Mouse (Mus musculus): ENCODE measurements around the gene Bet1l.

Gene Bet1l

DNA sequence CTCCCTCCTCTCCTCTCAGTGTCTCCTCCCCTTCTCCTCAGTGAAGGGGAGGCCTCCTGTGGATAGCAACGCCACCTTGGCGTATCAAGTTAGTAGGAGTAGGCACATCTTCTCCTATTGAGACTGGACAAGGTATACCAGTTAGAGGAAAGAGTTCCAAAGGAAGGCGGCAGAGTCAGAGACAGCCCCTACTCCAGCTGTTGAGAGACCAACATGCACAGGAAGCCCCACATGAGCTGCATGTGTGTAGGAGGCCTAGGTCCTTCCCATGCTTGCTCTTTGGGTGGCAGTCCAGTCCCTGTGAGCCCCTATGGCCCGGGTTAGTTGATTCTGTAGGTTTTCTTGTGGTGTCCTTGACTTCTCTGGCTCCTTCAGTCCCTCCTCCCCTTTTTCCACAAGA lies 24.0 kb downstream of the Bet1l start:
- no peak for DNase-seq (ENCODE audit: low spot score in 2 of 2)

DNA sequence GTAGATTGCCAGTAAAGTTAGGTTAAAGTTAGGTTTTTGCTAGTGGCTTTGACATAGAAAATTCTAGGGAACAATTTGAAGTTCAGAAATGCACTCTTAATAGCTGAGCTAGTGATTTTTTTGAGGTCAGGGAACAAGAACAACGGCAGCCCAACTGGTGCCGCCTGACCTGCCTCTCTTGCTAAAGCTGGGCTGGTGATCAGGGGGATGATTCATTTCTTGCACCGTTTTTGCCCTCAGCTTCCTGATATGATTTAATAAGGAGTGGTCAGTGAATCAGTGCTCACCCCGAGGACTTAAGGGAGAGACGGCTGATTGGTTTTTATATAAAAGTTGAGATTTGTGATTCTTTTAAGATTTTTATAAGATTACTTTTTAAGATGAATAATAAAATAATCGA lies 25.9 kb downstream of the Bet1l start:
- no peak for DNase-seq (ENCODE audit: low spot score in 2 of 2)

DNA sequence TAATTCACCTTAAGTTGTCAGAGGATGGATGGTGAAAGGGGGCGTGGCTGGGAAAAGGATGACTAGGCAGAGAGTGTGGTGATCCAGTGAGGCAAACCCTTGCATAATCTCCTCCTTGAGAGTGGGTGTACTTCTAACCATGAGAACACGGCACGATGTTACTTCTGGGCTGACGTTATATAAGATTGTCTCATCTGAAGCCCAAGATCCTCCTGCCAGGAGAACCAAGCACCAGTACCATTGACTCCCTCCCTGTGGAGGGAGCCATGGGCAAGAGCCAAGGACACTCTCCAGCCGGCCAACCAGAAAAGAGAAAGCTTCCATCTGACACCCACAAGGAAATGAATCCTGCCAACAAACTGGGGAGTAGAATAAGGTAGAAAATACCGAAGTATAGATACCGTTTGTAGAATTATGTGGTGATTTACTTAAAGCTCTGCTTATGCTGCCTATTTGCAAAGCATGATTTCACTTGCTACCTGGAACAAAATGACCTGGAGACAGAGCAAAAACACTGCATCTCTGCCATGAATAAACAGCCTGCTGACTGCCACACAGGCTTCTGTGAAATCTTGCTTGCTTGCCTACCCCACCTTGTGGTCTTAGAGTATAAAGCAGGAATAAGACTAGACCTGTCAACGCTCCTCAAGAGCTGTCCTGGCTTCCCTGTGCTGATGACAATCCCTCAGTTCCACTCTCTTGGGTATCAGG lies 29.1 kb downstream of the Bet1l start:
- no peak for DNase-seq (ENCODE audit: low spot score in 2 of 2)

DNA sequence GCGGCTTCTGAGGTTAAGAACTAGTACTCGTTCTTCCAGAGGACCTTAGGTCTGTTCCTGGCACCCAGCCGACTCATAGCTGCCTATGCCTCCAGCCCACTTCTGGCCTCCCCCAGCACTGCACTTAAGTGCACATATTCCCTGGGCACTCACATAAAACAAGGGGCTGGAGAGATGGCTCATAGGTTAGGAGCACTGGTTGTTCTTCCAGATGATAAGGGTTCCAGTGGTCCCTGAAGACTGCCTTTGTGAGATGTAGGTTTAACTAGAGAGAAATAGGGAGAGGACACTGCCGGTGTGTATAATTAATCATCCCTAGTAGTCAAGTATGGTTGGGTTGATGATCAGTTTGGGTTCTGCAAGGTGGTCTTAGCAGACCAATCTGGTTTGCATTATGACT lies 34.6 kb downstream of the Bet1l start:
- DNase-seq (ENCODE audit: low spot score in 2 of 2) = no peak

DNA sequence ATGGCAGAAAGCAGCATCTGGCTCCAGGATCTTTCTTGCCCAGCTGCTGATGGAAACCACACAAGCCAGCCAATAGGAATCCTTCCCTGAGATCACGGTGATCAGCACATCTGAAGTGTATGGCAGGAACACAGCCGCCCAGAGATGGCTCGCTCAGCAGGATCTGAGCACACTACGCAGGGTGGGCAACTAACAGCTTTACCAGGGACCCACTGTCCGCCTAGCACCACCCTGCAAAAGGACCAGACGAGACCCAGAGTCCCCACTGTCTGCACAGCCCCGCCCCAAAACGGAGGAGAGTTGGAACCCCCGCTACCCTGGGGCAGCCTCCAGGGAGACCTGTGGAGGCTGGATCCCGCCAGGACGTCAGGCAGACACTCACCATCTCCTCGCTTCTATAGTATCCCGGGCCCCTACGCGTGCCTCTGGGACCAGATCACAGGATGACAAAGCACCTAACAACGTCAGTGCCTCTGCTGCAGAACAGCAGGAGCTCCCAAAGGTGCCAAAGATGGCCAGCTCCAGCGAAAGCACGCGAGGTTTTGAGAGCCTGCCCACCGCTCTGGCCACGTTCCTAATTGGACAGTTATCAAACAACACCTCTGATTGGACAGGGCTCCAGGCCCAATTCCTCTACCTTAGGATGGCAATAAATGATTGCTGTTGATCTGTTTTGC lies 35.6 kb downstream of the Bet1l start, which contains the start of gene Zfp941:
Zfp941 (minus strand) TSS at position 526 of the 677 bp plus-strand sequence.
- DNase-seq (ENCODE audit: low spot score in 2 of 2) = no peak

DNA sequence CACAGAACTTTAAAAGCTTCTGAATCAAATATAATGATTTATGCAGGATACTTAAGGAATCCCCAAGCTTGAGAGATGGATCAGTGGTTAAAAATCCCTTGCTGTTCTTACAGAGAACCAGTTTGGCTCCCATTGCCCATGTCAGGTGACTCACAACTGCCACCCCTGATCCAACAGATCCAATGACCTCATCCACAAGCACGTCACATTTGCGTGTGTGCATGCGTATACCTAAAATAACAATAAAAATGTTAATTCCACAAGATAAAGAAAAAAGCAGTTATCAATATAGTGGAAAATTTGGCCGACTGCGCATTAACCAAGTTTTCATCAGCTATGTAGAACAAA lies 36.1 kb downstream of the Bet1l start:
- DNase-seq (ENCODE audit: low spot score in 2 of 2) = no peak

DNA sequence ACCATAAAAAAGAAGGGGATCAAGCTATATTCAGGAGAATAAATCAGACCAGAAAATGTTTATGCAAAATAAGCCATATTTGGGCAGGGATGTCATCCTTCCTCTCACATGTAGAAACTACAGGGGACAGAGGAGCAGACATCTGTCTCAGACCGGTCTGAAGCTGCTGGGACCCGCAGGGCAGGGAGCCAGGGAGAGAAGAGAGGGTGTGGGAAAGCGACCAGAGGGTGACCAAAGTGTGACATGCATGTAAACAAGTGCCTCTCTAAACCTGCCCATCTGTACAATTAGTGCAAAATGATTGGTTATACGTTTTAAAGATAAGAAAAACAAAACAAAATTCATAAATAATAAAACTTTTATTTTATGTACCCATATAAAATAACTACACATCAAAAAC lies 37.2 kb downstream of the Bet1l start:
- no peak for DNase-seq (ENCODE audit: low spot score in 2 of 2)

DNA sequence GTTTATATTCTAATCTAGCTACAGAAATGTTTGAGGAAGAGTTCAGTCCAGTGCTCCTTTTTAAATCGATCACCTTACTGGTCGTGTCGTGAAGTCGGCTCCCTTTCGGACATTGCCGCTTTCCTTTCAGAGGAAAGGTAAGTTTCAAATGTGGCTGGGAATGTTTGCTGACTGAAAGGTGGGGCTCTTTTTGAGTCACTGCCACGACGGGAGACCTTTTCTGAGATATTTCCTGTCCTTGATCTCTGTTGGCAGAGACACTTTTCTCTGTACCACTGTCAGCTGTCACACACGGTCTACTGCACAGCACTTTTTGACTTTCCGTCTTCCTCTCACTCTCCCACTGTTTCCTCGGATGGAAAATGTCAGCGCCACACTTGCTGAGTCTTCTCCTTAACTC lies 44.5 kb downstream of the Bet1l start:
- DNase-seq (ENCODE audit: low spot score in 2 of 2) = no peak

DNA sequence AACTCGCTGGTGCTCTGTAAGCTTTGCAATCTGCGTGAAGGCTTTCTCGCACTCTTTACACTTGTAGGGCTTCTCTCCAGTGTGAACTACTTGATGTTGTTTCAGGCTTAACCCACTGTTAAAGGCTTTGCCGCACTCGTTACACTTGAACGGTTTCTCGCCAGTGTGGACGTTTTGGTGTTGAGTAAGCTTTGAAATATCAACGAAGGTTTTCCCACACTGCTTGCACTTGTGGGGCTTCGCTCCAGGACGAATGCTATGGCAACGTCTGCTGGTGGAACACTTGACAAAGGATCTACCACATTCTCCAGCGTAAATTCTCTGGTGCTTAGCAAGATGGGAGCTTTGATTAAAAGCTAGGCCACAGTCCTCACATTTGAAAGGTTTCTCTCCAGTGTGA lies 45.7 kb downstream of the Bet1l start:
- no peak for DNase-seq (ENCODE audit: low spot score in 2 of 2)

DNA sequence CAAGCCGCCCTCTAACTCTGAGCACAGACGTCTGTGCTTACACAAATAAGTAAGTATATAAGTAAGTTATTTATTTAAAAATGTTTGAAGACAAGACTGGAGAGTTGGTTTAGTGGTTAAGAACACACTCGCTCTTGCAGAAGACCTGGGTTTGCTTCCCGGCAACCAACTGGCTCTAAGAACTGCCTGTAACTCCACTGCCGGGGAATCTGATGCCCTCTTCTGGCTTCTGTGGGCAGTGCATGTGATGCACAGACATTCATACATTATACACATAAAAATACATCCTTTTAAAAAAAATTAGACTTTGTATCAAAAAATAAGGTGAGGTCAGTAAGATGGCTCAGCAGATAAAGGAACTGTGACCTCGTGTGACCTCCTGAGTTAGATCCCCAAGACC lies 46.9 kb downstream of the Bet1l start:
- no peak for DNase-seq (ENCODE audit: low spot score in 2 of 2)

DNA sequence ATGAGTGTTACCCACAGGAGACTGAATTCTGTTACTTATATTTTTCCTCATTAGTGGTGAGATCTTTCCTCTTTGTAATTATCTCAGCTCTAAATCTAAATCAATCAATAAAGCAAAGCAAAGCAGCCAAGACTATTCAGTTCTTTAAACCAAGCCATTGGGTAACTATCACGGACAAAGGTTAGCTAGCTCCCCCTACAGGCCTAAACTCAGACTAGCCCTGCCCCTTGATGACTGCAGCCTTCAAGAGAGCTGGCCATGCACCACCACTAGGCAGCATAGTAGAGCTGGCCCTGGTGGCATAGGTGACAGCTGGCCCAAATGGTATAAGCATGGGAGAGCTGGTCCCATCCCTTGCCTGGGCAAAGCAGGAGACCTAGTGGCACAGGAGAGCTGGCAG lies 51.7 kb downstream of the Bet1l start:
- peak in 1 of 2 experiments; percentile 38 for DNase-seq (ENCODE audit: low spot score in 2 of 2)
